Mouse (Mus musculus): ENCODE measurements around the gene Agbl1. TPM values are rescaled to one million over a fixed set of nuclear protein-coding genes. Genes with fewer than 3 reads are reported as not detected.
A peak's percentile ranks its signal among the peaks of the same experiment; 100 is the strongest.
"Not testable (repeated sequence)": the region's sequence is repeated elsewhere in the genome, so short reads cannot be mapped to it uniquely, and the experiment has no call there.

Gene Agbl1
- total RNA-seq (2022) = under 1 TPM; 0.06 to 0.17 (median 0.16) TPM

- no peak for DNase-seq (ENCODE audit: low spot score)
These were observed at the start of gene Agbl1 for GRCm38 (mm10) chr7:76229311-76229937. TSS of gene Agbl1 (plus strand) at chr7:76229887.

GRCm38 (mm10) chr7:76185005-76185658 lies 44.6 kb upstream of the Agbl1 start:
- DNase-seq (ENCODE audit: low spot score) = no peak

GRCm38 (mm10) chr7:76185681-76186121 lies 44.0 kb upstream of the Agbl1 start:
- no peak for DNase-seq (ENCODE audit: low spot score)

- DNase-seq (ENCODE audit: low spot score) = no peak
These were observed 11.1 kb upstream of the Agbl1 start for GRCm38 (mm10) chr7:76218546-76218945.

GRCm38 (mm10) chr7:76219797-76220469 lies 9.8 kb upstream of the Agbl1 start:
- no peak for DNase-seq (ENCODE audit: low spot score)

GRCm38 (mm10) chr7:76222691-76223090 lies 7.0 kb upstream of the Agbl1 start:
- DNase-seq (ENCODE audit: low spot score) = no peak

GRCm38 (mm10) chr7:76228881-76229280 lies 806 bp upstream of the Agbl1 start:
- DNase-seq (ENCODE audit: low spot score) = no peak

GRCm38 (mm10) chr7:76234321-76234720 lies 4.6 kb downstream of the Agbl1 start:
- no peak for DNase-seq (ENCODE audit: low spot score)

GRCm38 (mm10) chr7:76237497-76237896 lies 7.8 kb downstream of the Agbl1 start:
- no peak for DNase-seq (ENCODE audit: low spot score)

- DNase-seq (ENCODE audit: low spot score) = not testable (repeated sequence)
These were observed 15.2 kb downstream of the Agbl1 start for GRCm38 (mm10) chr7:76244839-76245238.

- no peak for DNase-seq (ENCODE audit: low spot score)
These were observed 45.4 kb downstream of the Agbl1 start for GRCm38 (mm10) chr7:76275061-76275460.

- no peak for DNase-seq (ENCODE audit: low spot score)
These were observed 53.1 kb downstream of the Agbl1 start for GRCm38 (mm10) chr7:76282831-76283230.

GRCm38 (mm10) chr7:76287531-76287930 lies 57.8 kb downstream of the Agbl1 start:
- no peak for DNase-seq (ENCODE audit: low spot score)

- DNase-seq (ENCODE audit: low spot score) = no peak
These were observed 92.3 kb downstream of the Agbl1 start for GRCm38 (mm10) chr7:76321866-76322553.

- no peak for DNase-seq (ENCODE audit: low spot score)
These were observed 96.4 kb downstream of the Agbl1 start for GRCm38 (mm10) chr7:76326091-76326490.

- no peak for DNase-seq (ENCODE audit: low spot score)
These were observed 109.6 kb downstream of the Agbl1 start for GRCm38 (mm10) chr7:76339308-76339707.

- no peak for DNase-seq (ENCODE audit: low spot score)
These were observed 111.9 kb downstream of the Agbl1 start for GRCm38 (mm10) chr7:76341601-76342000.

- no peak for DNase-seq (ENCODE audit: low spot score)
These were observed 123.8 kb downstream of the Agbl1 start for GRCm38 (mm10) chr7:76353469-76353868.

GRCm38 (mm10) chr7:76354510-76354909 lies 124.8 kb downstream of the Agbl1 start:
- DNase-seq (ENCODE audit: low spot score) = peak; percentile 4

- no peak for DNase-seq (ENCODE audit: low spot score)
These were observed 141.6 kb downstream of the Agbl1 start for GRCm38 (mm10) chr7:76371269-76371668.

GRCm38 (mm10) chr7:76379493-76379892 lies 149.8 kb downstream of the Agbl1 start:
- no peak for DNase-seq (ENCODE audit: low spot score)

- no peak for DNase-seq (ENCODE audit: low spot score)
These were observed 152.3 kb downstream of the Agbl1 start for GRCm38 (mm10) chr7:76381986-76382385.

Measured in heart, adult 8-10 months (tissue).